Mouse (Mus musculus) kidney, adult 11 months (tissue): Measurements from ENCODE around the gene Cfap45.
A peak's percentile ranks its signal among the peaks of the same experiment; 100 is the strongest.

Experiments
- DNase-seq: peaks from one replicate; pipeline ENCODE4 v3.0.0; 2022

Cfap45 gene

GRCm38 (mm10) chr1:172520576-172521440 lies at the start of gene Cfap45:
TSS of gene Cfap45 (plus strand) at chr1:172520801.
- peak; percentile 90 for DNase-seq

- DNase-seq: no peak
Measured at GRCm38 (mm10) chr1:172472909-172473308, 47.7 kb upstream of the Cfap45 start.

GRCm38 (mm10) chr1:172474196-172474595 lies 46.4 kb upstream of the Cfap45 start:
- DNase-seq: no peak

GRCm38 (mm10) chr1:172475054-172475741 lies 45.4 kb upstream of the Cfap45 start, which contains the start of gene Slamf9:
TSS of gene Slamf9 (plus strand) at chr1:172475358.
- DNase-seq: no peak

GRCm38 (mm10) chr1:172478020-172478419 lies 42.6 kb upstream of the Cfap45 start:
- no peak for DNase-seq

GRCm38 (mm10) chr1:172480376-172480775 lies 40.2 kb upstream of the Cfap45 start:
- no peak for DNase-seq

- DNase-seq: no peak
Measured at GRCm38 (mm10) chr1:172481111-172481510, 39.5 kb upstream of the Cfap45 start.

GRCm38 (mm10) chr1:172481540-172482280 lies 38.9 kb upstream of the Cfap45 start, which contains the start of gene Igsf9:
TSS of gene Igsf9 (plus strand) at chr1:172481788.
- peak; percentile 89 for DNase-seq

GRCm38 (mm10) chr1:172482518-172483360 lies 37.9 kb upstream of the Cfap45 start:
- peak; percentile 68 for DNase-seq

GRCm38 (mm10) chr1:172483361-172483660 lies 37.3 kb upstream of the Cfap45 start:
- DNase-seq: no peak

GRCm38 (mm10) chr1:172484236-172484635 lies 36.4 kb upstream of the Cfap45 start:
- no peak for DNase-seq

- DNase-seq: no peak
Measured at GRCm38 (mm10) chr1:172484671-172485070, 35.9 kb upstream of the Cfap45 start.

- no peak for DNase-seq
Measured at GRCm38 (mm10) chr1:172485821-172486220, 34.8 kb upstream of the Cfap45 start.

- no peak for DNase-seq
Measured at GRCm38 (mm10) chr1:172486236-172486635, 34.4 kb upstream of the Cfap45 start.

GRCm38 (mm10) chr1:172486651-172487050 lies 34.0 kb upstream of the Cfap45 start:
- DNase-seq: no peak

- no peak for DNase-seq
Measured at GRCm38 (mm10) chr1:172487859-172488258, 32.7 kb upstream of the Cfap45 start.

- no peak for DNase-seq
Measured at GRCm38 (mm10) chr1:172488831-172489230, 31.8 kb upstream of the Cfap45 start.

- DNase-seq: no peak
Measured at GRCm38 (mm10) chr1:172489585-172490250, 30.9 kb upstream of the Cfap45 start.

- DNase-seq: peak; percentile 84
Measured at GRCm38 (mm10) chr1:172490261-172490661, 30.3 kb upstream of the Cfap45 start.

GRCm38 (mm10) chr1:172492047-172492446 lies 28.6 kb upstream of the Cfap45 start:
- DNase-seq: peak; percentile 57

GRCm38 (mm10) chr1:172493516-172493915 lies 27.1 kb upstream of the Cfap45 start:
- no peak for DNase-seq

GRCm38 (mm10) chr1:172496030-172496429 lies 24.6 kb upstream of the Cfap45 start:
- no peak for DNase-seq
